In genomic region chr11:101568421-101568820, GRCm38 (mm10) we compare ENCODE assay signal across 29 mouse cellular contexts. TPM values are rescaled to one million over a fixed set of nuclear protein-coding genes. Genes with fewer than 3 reads are reported as not detected.
"Had no signal": no experiment of that assay in that cellular context is flagged by ENCODE, and none has a peak within 500 bp of the region (broad histone marks: within the 10 kb centered on the region; RNA-seq: fewer than 3 reads in every experiment).

No protein-coding gene starts in this region.

- H3K4me3 ChIP-seq: layer of hippocampus, adult 2 months; liver, embryonic 13.5 days; neural tube, embryonic 12.5 days; neural tube, embryonic 15.5 days had no signal

- DNase-seq: kidney, adult 8-10 months; kidney, postnatal 14 days; kidney, postnatal 4 days; layer of hippocampus, adult 9-11 months; liver, embryonic 13.5 days; lung, adult 2 months; lung, postnatal 14 days; lung, postnatal 4 days; midbrain, embryonic 14.5 days; retina, postnatal 1 day; right cerebral cortex, postnatal 25 days; thymus, adult 2 months; thymus, postnatal 14 days had no signal

- H3K4me1 ChIP-seq: liver, embryonic 13.5 days; neural tube, embryonic 12.5 days; neural tube, embryonic 15.5 days had no signal

- H3K4me2 ChIP-seq: liver, embryonic 13.5 days; midbrain, embryonic 11.5 days; neural tube, embryonic 12.5 days; neural tube, embryonic 15.5 days had no signal

- H3K9me3 ChIP-seq: liver, embryonic 13.5 days; neural tube, embryonic 12.5 days; neural tube, embryonic 15.5 days had no signal

- H3K27ac ChIP-seq: layer of hippocampus, adult 2 months; liver, embryonic 13.5 days; neural tube, embryonic 12.5 days; neural tube, embryonic 15.5 days had no signal

- H3K27me3 ChIP-seq: liver, embryonic 13.5 days; neural tube, embryonic 12.5 days; neural tube, embryonic 15.5 days had no signal

- H3K9ac ChIP-seq: liver, embryonic 13.5 days; neural tube, embryonic 12.5 days; neural tube, embryonic 15.5 days had no signal

RNA-seq across cellular contexts. Expression of gene Gm11634, which starts 30.6 kb away (rescaled TPM):
- total RNA-seq: layer of hippocampus, adult 2 months; layer of hippocampus, postnatal 25 days; left cerebral cortex, adult 18-20 months; left cerebral cortex, postnatal 25 days; liver, adult 2 months; megakaryocyte progenitor cell, adult 5-6 weeks; megakaryocyte-erythroid progenitor cell, adult 5-6 weeks had no signal
- polyA plus RNA-seq: kidney, embryonic 16.5 days; limb, embryonic 11.5 days; limb, embryonic 14.5 days; liver, adult 2 months; liver, embryonic 13.5 days; lung, adult 2 months; lung, embryonic 16.5 days; midbrain, embryonic 11.5 days; midbrain, embryonic 14.5 days; neural tube, embryonic 12.5 days; neural tube, embryonic 15.5 days; spleen, adult 2 months; stomach, embryonic 16.5 days; thymus, adult 2 months had no signal
